Mouse (Mus musculus): Measurements from ENCODE around the gene Cecr2. TPM values are rescaled to one million over a fixed set of nuclear protein-coding genes. Genes with fewer than 3 reads are reported as not detected.

The Cecr2 gene
- polyA plus RNA-seq, 1 experiment from 2014 or later: 11.2 TPM

DNA sequence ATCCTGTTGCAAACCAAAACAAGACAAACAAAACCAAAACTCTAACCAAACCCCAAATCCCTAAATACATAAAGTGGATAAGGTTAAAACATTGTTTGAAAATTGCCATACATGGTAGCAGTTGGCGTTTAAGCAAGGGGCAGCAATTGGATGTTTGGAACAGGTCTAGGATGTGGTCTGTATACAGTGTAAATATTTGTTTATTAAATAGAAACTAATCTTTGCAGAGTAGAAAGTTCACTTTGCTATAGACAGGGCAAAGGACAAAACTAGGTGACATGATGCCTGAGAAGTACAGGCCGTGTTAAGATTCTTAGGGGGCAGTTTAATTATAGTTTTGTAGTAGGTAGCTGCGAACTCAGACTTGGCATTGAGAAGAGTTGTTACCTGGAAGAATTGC, 18.6 kb downstream of the Cecr2 start:
- Histone ChIP-seq H3K36me3 (ENCODE audit: control insufficient read depth, insufficient read depth, low read length) (no peaks in the 10 kb centered on the region), H3K27me3 (ENCODE audit: control insufficient read depth, insufficient read depth, low read length) (no peaks in the 10 kb centered on the region), H3K4me3 (ENCODE audit: low read length) (no peak overlapping the region), H3K9me3 (ENCODE audit: control insufficient read depth, low read length) (no peaks in the 10 kb centered on the region), H3K4me2 (replicated peaks; ENCODE audit: low read depth, low read length) (no peak overlapping the region), H3K27ac (ENCODE audit: low read depth, low read length) (no peak overlapping the region), H3K4me1 (ENCODE audit: control insufficient read depth, insufficient read depth, low read length) (no peaks in the 10 kb centered on the region), H3K9ac (ENCODE audit: low read depth, low read length) (no peak overlapping the region)
- 96% methylated on average over 3 of the region's 3 CpGs for WGBS
- ATAC-seq (ENCODE audit: low FRiP score, low TSS enrichment): no peak

DNA sequence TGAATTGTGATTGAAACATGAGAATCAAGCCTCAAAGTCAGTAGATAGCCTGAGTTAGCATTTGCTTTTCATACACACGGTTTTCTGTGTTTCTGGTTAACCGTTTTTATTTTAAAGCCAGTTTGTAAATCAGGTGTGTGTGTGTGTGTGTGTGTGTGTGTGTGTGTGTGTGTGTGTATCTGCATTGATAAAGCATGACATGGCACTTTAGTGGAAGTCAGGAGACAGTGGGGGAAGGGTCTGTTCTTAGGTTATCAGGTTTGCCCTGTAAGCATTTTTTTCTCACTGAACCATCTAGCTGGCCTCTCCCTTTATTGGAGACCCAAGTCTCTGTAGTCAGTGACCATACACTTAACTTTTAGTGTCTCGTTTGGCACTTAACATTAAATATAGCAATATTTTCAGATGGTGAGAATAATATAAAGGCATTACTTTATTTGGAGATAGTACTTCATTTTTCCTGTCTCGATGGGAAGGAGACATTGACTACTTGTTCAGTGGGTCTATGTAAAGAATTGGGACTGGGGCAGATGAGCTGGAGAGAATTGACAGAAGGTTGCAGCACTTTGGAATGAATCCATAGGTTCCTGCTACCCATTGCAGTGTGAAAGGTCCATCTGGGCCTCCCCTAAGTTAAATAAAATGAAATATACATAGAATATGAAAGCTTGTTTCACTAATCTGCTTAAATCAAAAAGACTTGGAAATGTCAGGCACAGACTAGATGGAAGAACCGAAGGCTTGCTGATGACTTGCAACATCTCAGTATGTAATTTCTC, 20.9 kb downstream of the Cecr2 start:
- ATAC-seq (ENCODE audit: low FRiP score, low TSS enrichment): no peak
- H3K9ac ChIP-seq (ENCODE audit: low read depth, low read length): no peak overlapping the region
- H3K4me2 ChIP-seq (replicated peaks; ENCODE audit: low read depth, low read length): no peak overlapping the region
- H3K9me3 ChIP-seq (ENCODE audit: control insufficient read depth, low read length): no peaks in the 10 kb centered on the region
- H3K27ac ChIP-seq (ENCODE audit: low read depth, low read length): no peak overlapping the region
- H3K27me3 ChIP-seq (ENCODE audit: control insufficient read depth, insufficient read depth, low read length): no peaks in the 10 kb centered on the region
- 88% methylated on average over 5 of the region's 5 CpGs for whole genome bisulfite sequencing
- H3K4me3 ChIP-seq (ENCODE audit: low read length): no peak overlapping the region
- H3K4me1 ChIP-seq (ENCODE audit: control insufficient read depth, insufficient read depth, low read length): no peaks in the 10 kb centered on the region
- no peaks in the 10 kb centered on the region for H3K36me3 ChIP-seq (ENCODE audit: control insufficient read depth, insufficient read depth, low read length)

DNA sequence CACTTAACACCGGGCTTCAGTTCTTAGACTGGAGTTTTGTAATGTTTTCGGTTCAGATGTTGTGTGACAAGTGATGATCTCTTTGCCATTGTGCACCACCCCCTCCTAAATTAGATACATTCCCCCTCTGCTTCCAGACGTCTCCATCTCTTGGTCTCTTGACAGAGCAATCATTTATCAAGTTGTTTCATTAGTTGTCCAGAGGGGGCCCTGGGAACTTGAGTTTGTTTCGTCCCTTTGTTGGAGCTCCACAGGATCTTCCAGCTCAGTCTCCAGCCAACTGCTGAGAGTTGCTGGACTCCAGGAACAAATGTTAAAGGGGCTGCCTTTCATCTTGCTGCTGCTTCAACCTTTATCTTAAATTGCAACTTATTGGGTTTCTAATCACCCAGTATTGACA, 34.1 kb downstream of the Cecr2 start:
- no peak for ATAC-seq (ENCODE audit: low FRiP score, low TSS enrichment)
- Histone ChIP-seq H3K36me3 (ENCODE audit: control insufficient read depth, insufficient read depth, low read length) (no peaks in the 10 kb centered on the region), H3K9me3 (ENCODE audit: control insufficient read depth, low read length) (no peaks in the 10 kb centered on the region), H3K4me2 (replicated peaks; ENCODE audit: low read depth, low read length) (no peak overlapping the region), H3K9ac (ENCODE audit: low read depth, low read length) (no peak overlapping the region), H3K4me1 (ENCODE audit: control insufficient read depth, insufficient read depth, low read length) (no peaks in the 10 kb centered on the region), H3K4me3 (ENCODE audit: low read length) (no peak overlapping the region), H3K27ac (ENCODE audit: low read depth, low read length) (no peak overlapping the region), H3K27me3 (ENCODE audit: control insufficient read depth, insufficient read depth, low read length) (no peaks in the 10 kb centered on the region)
- 15% methylated on average over 4 of the region's 4 CpGs for WGBS

DNA sequence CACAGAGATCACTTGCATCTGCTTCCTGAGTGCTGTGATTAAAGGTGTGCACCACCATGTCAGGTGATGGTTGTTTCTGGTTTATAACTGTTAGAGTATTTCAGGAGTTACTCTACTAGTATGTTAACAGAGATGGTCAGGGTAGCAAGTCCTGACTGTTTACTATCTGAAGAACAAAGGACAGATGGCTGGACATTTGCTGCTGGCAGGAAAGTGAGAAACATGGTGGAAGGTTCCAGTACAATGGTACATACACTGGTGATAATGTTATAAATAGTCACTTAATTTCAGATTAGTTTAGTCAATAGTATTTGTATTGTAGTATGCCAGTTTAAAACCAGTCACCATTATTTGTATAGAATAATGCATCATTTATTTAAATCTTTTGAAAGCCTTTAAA, 38.2 kb downstream of the Cecr2 start:
- H3K9me3 ChIP-seq (ENCODE audit: control insufficient read depth, low read length): no peaks in the 10 kb centered on the region
- no peak overlapping the region for H3K4me3 ChIP-seq (ENCODE audit: low read length)
- no peak overlapping the region for H3K4me2 ChIP-seq (replicated peaks; ENCODE audit: low read depth, low read length)
- no peak overlapping the region for H3K27ac ChIP-seq (ENCODE audit: low read depth, low read length)
- H3K27me3 ChIP-seq (ENCODE audit: control insufficient read depth, insufficient read depth, low read length): no peaks in the 10 kb centered on the region
- no peak for ATAC-seq (ENCODE audit: low FRiP score, low TSS enrichment)
- no peaks in the 10 kb centered on the region for H3K4me1 ChIP-seq (ENCODE audit: control insufficient read depth, insufficient read depth, low read length)
- H3K9ac ChIP-seq (ENCODE audit: low read depth, low read length): no peak overlapping the region
- H3K36me3 ChIP-seq (ENCODE audit: control insufficient read depth, insufficient read depth, low read length): no peaks in the 10 kb centered on the region

DNA sequence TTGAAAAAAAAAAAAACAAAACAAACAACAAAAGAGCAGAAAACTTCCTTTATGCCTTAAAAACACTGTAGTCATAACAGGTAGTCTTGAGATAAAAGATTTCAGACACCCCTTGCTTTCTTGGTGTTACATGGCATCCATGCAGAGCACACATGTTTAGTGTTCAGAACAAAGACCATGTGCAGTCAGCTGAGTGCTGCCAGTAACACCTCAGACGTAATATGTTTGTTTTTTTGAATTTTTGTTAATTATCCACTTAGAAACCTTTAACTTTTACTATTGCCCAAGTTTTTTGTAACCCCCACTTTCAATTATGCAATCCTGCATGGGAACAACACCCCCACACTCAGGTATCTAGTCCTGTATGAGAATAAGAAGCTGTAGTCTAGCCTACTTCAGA, 42.6 kb downstream of the Cecr2 start:
- Histone ChIP-seq H3K27me3 (ENCODE audit: control insufficient read depth, insufficient read depth, low read length) (no peaks in the 10 kb centered on the region), H3K4me2 (replicated peaks; ENCODE audit: low read depth, low read length) (no peak overlapping the region), H3K9ac (ENCODE audit: low read depth, low read length) (no peak overlapping the region), H3K9me3 (ENCODE audit: control insufficient read depth, low read length) (no peaks in the 10 kb centered on the region), H3K4me1 (ENCODE audit: control insufficient read depth, insufficient read depth, low read length) (no peaks in the 10 kb centered on the region), H3K4me3 (ENCODE audit: low read length) (no peak overlapping the region), H3K36me3 (ENCODE audit: control insufficient read depth, insufficient read depth, low read length) (no peaks in the 10 kb centered on the region), H3K27ac (ENCODE audit: low read depth, low read length) (no peak overlapping the region)
- no peak for ATAC-seq (ENCODE audit: low FRiP score, low TSS enrichment)
- 47% methylated on average over 1 of the region's 1 CpGs for WGBS

DNA sequence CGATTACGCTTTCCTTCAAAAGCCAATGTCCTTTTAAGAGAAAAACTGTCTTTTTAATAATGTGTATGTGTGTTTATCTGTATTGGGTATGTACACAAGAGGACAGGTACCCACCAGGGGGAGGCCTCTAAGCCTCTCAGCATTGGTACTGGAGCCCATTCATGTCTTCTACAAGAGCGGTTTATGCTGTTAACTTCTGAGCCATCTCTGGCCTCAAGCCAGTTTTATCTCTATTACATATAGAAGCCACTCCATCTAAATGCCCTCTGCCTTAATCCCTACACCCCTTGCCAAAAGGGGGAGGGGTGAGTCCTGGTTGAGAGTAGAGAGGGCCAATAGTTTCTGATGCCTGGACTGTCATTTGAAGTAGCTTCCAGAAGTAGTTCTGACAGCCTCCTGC, 48.6 kb downstream of the Cecr2 start:
- no peaks in the 10 kb centered on the region for H3K27me3 ChIP-seq (ENCODE audit: control insufficient read depth, insufficient read depth, low read length)
- no peak; the same call in 1 of the 2 replicates for ATAC-seq (ENCODE audit: low FRiP score, low TSS enrichment)
- WGBS: 89% methylated on average over 3 of the region's 3 CpGs

DNA sequence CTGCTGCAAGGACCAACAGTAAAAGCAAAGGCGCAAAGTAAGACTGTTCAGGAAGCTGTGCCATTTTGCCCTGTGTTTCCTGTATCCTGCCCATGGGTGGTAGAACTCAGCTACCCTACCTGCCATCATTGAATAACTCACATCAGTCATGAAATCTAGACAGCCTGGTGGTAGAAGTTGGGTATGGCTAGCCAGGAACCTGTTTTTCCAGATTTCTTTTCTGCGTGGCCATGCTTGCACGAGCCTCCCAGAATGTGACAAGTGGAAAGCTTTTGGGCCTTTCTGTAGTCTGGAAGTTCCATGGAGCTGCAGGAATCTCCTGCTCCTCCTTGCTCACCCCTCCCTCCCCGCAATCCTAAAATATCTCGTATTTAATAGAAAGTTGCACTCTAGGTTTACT, 49.1 kb downstream of the Cecr2 start:
- Histone ChIP-seq H3K4me1 (ENCODE audit: control insufficient read depth, insufficient read depth, low read length) (peaks cover 4% of the 10 kb centered on the region; the same call in 1 of the 2 replicates), H3K36me3 (ENCODE audit: control insufficient read depth, insufficient read depth, low read length) (no peaks in the 10 kb centered on the region), H3K4me3 (ENCODE audit: low read length) (no peak overlapping the region), H3K9ac (ENCODE audit: low read depth, low read length) (no peak overlapping the region), H3K4me2 (replicated peaks; ENCODE audit: low read depth, low read length) (no peak overlapping the region), H3K27me3 (ENCODE audit: control insufficient read depth, insufficient read depth, low read length) (no peaks in the 10 kb centered on the region), H3K27ac (ENCODE audit: low read depth, low read length) (no peak overlapping the region), H3K9me3 (ENCODE audit: control insufficient read depth, low read length) (no peaks in the 10 kb centered on the region)
- 70% methylated on average over 5 of the region's 5 CpGs for WGBS
- ATAC-seq (ENCODE audit: low FRiP score, low TSS enrichment): no peak

More for the DNA sequence above, 48.6 kb downstream of the Cecr2 start:
- Histone ChIP-seq H3K4me1 (ENCODE audit: control insufficient read depth, insufficient read depth, low read length) (peaks cover 4% of the 10 kb centered on the region; the same call in 1 of the 2 replicates), H3K27ac (ENCODE audit: low read depth, low read length) (no peak overlapping the region), H3K9ac (ENCODE audit: low read depth, low read length) (no peak overlapping the region), H3K9me3 (ENCODE audit: control insufficient read depth, low read length) (no peaks in the 10 kb centered on the region), H3K4me3 (ENCODE audit: low read length) (no peak overlapping the region), H3K36me3 (ENCODE audit: control insufficient read depth, insufficient read depth, low read length) (no peaks in the 10 kb centered on the region), H3K4me2 (replicated peaks; ENCODE audit: low read depth, low read length) (no peak overlapping the region)

DNA sequence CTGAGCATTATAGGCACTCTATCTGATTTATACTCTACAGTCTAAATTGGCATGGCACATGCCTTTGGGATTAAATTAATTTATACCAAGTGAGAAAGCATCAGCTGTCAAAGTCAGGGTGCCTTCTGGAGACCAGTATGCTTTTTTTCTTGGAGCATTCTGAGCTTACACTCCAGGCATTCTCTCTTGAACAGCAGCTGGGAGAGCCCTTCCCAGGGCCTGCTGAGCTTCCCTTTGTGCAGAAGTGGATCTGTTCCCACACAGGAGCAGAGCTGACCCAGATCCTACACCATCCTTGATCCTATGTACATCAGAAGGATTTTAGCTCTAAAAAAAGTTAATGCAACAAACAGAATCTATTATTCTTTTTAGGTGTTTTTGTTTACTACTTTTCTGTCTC, 49.7 kb downstream of the Cecr2 start:
- H3K4me2 ChIP-seq (replicated peaks; ENCODE audit: low read depth, low read length): no peak overlapping the region
- no peak for ATAC-seq (ENCODE audit: low FRiP score, low TSS enrichment)
- no peak overlapping the region for H3K9ac ChIP-seq (ENCODE audit: low read depth, low read length)
- no peaks in the 10 kb centered on the region for H3K36me3 ChIP-seq (ENCODE audit: control insufficient read depth, insufficient read depth, low read length)
- H3K27me3 ChIP-seq (ENCODE audit: control insufficient read depth, insufficient read depth, low read length): no peaks in the 10 kb centered on the region
- peaks cover 4% of the 10 kb centered on the region; the same call in 1 of the 2 replicates for H3K4me1 ChIP-seq (ENCODE audit: control insufficient read depth, insufficient read depth, low read length)
- no peak overlapping the region for H3K27ac ChIP-seq (ENCODE audit: low read depth, low read length)
- H3K9me3 ChIP-seq (ENCODE audit: control insufficient read depth, low read length): no peaks in the 10 kb centered on the region
- no peak overlapping the region for H3K4me3 ChIP-seq (ENCODE audit: low read length)

DNA sequence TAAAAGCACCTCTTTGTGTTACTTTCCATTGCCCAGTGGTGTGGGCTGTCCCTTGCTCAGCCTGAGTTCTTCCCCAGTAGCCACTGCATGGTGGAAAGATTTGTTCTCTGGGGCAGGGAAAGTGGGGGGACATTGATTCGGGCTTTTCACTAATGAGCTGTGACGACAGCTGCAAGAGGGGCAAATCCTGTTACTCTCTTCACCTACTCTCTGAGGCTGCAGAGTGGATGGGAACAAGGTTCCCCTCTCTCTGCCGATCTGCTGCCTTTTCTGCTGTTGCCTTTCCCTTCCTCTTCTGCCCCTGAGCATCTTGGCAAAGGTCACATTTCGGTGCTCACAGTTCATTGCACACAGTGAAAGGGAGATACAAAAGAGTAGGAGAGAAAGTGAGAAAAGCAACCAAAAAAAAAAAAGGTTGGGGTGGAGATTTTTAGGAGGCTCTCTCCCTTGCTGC, 50.4 kb downstream of the Cecr2 start:
- H3K27ac ChIP-seq (ENCODE audit: low read depth, low read length): no peak overlapping the region
- no peaks in the 10 kb centered on the region for H3K36me3 ChIP-seq (ENCODE audit: control insufficient read depth, insufficient read depth, low read length)
- H3K4me3 ChIP-seq (ENCODE audit: low read length): no peak overlapping the region
- 5% methylated on average over 4 of the region's 4 CpGs for WGBS
- ATAC-seq (ENCODE audit: low FRiP score, low TSS enrichment): no peak
- H3K9me3 ChIP-seq (ENCODE audit: control insufficient read depth, low read length): no peaks in the 10 kb centered on the region
- no peaks in the 10 kb centered on the region for H3K27me3 ChIP-seq (ENCODE audit: control insufficient read depth, insufficient read depth, low read length)
- H3K4me1 ChIP-seq (ENCODE audit: control insufficient read depth, insufficient read depth, low read length): peaks cover 4% of the 10 kb centered on the region; the same call in 1 of the 2 replicates
- H3K4me2 ChIP-seq (replicated peaks; ENCODE audit: low read depth, low read length): no peak overlapping the region
- no peak overlapping the region for H3K9ac ChIP-seq (ENCODE audit: low read depth, low read length)
